Mouse (Mus musculus) heart, adult 9 months (tissue): ENCODE measurements around the gene Znrd1.
"Not testable (repeated sequence)": the region's sequence is repeated elsewhere in the genome, so short reads cannot be mapped to it uniquely, and the experiment has no call there.

Source experiments
- DNase-seq, 2 experiments: peaks; one replicate each; pipeline ENCODE4 v3.0.0; 2022; ENCODE audit warnings: low spot score in 2 of 2

Znrd1 gene

DNA sequence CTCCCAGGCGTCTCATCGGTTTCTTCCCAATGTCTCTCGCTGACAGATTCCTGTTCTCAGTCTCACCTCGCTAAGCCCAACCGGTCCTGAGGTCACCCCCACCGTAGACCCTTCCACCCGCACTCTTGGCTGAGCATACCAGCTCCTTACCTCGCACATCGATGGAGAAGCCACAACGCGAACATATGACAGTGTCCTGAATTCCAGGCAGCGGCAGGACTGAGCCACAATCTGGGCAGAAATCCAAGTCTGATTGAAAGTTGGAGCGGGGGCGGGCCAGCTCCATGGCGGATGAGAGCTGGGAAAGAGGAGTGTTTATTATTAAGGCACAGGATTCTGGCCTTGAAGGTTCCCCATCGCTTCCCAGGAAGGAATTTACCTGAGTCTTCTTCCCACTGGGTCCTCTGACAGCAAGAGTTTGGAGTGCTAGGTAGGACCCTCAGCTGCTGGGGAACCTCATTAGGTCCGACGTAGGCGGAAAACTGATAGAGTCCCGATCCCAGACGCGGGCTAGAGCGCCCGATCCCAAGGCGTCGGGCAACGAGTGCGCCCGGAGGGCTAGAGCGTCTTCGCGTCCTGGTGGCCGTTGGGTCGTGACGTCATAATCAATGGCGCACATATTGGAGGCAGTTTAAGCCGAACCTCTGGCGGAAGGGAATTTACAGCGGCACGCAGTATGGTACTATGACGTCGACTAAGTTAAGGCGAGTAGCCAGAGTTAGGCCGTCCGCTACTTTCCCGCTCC, at the start of gene Znrd1, which contains the start of gene Znrd1as:
Znrd1 (minus strand) TSS at position 561 of the 745 bp plus-strand sequence.
Znrd1as (plus strand) TSS at position 594 of the 745 bp plus-strand sequence.
- peak; percentile 96 for DNase-seq

DNA sequence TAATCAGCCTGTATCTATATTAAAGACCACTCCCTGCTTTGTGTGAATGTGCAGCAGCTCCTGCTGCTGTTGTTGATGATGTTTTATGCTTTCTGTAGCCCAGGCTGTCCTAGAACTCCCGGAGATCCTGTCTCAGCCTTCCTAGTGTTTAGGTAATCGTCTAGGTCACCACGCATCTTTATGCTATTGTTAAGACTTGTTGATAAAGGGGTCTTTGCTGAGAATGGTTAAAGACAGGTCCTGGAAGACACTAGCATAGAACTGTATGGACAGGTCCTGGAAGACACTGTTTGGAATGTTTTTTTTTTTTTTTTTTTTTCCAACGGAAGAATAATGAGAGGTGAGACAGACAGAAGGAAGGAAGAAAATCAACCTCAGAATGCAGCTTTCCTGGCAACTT, 45.0 kb upstream of the Znrd1 start:
- DNase-seq: no peak

DNA sequence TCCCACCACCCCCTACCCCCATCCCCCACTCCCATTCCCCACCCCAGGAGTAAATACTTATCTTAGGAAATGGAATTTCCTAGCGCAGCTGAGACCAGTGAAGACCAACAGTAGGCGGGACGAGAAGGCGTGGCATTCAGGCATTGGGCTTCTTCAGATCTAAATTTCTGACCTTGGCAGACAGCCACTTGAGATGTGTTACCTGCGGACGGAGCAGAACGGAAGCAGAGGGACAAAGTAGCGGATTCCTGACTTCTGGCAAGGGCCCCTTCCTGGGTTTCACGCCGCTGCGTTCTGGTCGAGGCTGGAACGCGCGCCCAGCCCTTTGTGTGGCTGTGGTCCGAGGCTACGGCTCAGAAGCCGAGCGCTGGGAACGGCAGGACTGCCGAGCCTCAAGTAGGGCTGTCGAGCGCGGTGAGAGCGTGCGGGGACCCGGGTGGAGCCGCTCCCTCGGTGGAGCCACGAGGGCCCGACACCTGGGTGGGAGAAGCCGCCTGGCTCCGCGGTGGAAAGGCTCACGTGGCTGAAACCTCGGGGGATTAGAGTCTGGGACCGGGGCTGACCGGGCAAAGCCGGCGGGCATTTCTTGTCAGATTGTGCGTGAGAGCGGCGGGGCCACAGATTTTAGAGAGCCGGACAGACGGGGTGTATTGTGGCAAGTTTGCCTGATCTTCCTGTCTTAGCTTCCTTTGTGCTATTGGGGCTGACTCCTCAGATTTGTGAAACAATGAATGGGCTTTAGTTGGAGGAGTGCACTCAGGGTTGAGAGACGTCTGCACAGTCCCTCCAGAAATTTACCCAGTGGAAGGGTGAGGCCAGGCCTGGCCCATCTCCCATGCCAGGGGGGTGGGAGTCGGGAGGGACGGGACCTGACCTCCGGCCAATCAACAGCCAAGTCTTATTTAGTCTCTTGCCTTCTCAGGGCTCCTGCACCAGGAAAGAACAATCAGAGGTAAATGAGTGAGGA, 44.3 kb upstream of the Znrd1 start:
- DNase-seq: peak; percentile 50 to 53

DNA sequence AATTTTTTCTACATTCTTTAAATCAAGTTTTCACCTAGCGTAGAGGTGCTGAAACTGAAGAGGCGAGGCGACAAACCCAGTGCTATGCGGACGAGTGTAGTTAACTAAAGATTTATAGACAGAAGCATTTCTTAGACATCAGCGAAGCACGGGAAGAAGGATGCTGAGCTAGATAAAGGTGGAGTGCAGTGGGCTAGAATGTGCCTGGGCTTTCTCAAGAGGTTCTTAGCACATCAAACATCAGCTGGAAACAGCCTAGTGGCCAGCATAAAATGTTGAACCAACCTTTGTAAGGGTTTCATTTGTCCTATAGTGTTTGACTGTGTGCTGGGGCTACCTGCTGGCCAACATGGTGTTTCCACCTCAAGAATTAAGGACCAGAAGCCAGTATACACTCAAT, 42.5 kb upstream of the Znrd1 start, which contains the start of gene Zfp57:
Zfp57 (plus strand) TSS at position 301 of the 400 bp plus-strand sequence.
- no peak for DNase-seq

DNA sequence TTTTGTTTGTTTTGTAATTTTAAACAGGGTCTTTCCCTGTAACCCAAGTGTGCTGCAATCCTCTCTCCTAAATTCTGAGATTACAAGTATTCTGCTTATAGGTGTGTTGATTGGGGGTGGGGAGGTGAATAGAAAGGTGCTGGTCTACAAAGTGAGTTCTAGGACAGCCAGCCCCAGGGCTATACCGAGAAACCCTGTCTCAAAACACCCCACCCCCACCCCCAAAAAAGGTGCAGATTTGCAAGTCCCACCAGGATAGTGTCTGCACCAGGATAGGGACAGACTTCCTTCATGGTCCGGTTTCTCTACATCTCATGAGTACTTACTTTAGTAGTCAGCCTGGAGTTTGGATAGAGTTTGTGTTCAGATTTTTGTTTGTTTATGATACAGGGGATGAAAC, 40.1 kb upstream of the Znrd1 start:
- no peak for DNase-seq

DNA sequence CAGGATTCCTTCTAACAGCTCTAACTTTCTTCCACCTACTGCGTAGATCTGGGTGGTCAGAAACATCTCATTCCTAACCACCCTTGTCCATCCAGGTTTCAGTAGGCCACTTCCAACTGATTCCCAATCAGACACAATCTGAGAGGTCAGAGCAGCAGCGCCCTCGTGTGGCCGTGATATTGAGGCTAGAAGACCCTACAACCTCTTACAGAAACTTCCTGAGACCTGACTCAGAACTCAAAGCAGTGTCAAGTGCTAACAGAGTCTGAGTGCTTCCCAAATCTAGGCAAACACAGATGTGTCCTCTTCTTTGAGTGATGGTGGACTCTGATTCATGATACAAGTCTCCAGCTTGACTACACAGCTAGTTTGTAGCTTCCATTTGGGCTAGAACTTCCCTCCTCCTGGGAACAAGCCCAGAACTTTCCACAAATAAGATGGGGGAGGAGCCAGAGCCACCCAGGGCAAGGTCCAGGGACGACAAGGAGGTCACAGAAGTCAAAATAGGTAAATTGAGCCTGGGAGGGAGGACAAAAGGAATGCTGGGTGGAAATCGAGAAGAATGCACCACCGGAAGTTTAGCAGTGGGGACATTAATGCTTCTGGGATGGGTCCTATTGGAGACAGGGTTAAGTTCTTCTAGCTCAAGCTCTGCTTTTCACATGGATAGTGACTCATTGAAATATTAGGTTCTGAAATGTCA, 38.8 kb upstream of the Znrd1 start:
- DNase-seq: peak; percentile 16 to 56

DNA sequence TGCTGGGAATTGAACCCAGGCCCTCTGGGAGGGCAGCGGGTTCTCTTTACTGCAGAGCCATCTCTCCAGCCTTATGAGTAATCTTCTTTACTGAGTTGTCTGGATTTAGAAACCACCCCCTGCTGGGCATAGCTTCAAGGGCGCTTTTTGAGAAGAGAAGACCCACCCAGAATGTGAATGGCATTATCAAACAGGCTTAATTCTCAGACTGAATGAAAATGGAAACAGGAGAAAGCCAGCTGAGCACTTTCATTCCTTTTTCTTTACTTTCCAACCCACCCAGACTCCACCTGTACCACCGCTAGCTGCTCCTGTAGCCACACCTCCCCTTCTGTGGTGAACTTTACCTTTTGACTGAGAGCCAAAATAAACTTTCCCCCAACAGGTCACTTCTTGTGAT, 37.1 kb upstream of the Znrd1 start:
- DNase-seq: no peak

DNA sequence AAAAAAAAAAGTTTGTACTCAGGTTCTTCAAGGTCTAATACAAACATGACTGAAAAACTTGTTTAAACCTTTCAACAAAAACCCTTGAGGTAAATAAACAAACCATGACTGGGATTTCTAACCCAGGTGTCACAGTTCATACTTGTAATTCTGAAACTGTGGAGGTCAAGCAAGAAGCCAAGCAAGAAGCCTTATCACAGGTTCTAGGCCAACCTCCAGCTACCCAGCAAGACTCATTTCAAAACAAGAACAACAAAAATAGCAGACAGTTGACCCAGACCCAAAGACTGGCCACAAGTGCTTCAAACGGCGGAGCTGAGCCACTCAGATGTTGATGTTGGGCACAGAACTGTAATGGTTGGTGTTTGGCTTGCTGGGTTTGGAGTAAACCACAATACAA, 36.2 kb upstream of the Znrd1 start:
- no peak for DNase-seq

DNA sequence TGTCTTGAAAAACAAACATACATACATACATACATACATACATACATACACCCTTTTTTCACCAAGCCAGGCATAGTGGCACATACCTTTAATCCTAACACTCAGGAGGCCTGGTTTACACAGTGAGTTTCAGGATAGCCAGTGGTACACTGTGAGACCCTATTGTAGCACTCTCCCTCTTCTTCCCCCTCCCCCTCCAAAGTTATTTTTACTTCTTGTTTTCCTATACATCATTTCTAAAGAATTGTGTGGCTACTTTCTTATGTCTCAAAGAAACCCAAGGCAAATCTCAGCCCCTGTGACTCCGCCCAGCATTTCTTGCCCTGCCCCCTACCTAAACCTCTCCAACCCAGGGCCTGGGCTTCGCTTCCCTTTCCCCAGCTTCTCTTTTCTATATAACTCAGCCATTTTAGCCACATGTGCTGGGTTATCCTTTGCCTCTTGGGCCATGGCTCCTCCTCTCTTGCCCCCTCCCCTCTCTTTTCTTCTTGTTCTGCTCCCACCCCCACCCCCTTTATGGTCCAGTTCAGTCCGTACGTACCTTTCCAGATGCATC, 35.5 kb upstream of the Znrd1 start:
- DNase-seq: no peak

DNA sequence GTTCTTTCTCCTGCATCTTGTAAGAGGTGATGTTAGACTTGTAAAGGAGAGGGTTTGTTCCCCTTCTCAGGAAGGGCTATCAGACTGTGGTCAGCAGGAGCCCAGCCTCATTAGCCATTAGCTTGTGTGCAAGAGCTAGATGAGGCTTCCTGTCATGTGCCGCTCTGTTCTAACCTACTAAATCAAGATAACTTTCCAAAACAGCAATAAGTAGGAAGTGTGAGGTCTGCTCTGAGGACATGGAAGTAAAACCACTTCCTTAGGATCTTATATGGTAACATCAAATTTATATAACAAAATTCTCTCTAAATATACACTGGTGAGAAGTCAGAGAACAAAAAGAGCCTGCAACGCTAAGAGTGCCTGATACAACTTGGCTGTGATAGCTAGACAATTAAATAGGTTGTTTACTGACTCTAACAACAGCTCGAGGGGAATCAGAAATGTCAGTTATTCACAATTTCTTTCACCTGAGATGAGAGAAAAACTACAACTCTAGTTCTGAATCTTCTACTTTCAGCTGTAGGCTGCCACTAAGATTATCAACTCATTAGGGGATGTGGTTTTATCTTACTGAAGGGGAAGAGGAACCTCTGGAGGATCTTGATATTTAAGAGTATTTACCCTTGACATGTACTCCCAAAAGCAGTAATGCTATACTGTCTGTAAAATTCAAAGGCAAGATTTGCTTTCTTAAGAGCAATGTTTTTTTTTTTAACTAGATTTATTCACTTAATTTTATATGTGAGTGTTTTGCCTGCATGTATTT, 34.2 kb upstream of the Znrd1 start:
- DNase-seq: no peak

DNA sequence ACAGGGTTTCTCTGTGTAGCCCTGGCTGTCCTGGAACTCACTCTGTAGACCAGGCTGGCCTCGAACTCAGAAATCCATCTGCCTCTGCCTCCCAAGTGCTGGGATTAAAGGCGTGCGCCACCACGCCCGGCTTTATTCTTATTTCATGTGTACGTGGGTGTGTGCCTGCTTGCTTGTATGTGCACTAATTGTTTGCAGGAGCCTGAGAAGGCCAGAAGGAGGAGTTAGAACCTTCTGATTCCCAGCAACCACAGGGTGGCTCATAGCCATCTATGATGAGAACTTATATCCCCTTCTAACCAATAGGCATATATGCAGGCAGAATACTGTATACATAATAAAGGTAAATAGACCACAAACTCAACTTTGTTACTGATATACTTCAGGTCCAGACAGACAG, 32.3 kb upstream of the Znrd1 start:
- DNase-seq: not testable (repeated sequence)

DNA sequence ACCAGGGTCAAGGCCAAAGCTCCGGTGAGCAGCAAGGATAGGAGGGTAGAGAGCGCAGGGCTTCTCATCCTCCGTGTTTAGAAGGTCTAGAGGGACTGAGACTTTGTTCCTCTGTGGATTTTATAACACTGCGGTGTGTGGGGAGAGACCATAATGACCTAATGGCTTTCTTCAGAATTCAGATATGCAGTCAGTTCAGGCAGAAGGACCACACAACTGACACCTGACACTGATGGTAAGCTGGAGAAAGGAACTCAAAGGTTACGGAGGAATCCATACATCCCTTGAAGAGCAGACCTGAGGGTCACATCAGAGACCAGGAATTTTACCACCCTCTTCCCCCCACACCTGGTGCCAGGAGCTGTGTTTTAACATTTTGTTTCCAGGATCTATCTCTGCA, 31.1 kb upstream of the Znrd1 start, which contains the start of gene H2-M5:
H2-M5 (minus strand) TSS at position 101 of the 400 bp plus-strand sequence.
- DNase-seq: no peak

DNA sequence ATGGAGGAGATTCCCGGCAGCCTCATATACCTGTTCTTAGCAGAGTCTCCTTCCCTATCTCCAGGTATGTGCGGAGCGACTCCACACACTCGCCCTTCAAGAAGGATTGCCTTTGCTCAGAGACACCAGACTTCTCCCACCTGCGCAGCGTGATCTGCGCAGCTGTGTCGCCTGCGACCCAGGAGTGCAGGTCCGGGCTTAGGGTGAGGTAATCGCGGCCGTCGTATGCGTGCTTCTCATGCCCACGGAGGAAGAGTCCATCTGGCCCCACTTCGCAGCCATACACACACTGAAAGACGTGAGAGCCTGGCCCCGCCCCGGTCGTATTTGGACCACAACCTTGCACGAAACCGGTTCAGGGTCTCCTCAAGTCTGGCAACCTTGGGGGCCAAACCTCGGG, 30.1 kb upstream of the Znrd1 start:
- no peak for DNase-seq

DNA sequence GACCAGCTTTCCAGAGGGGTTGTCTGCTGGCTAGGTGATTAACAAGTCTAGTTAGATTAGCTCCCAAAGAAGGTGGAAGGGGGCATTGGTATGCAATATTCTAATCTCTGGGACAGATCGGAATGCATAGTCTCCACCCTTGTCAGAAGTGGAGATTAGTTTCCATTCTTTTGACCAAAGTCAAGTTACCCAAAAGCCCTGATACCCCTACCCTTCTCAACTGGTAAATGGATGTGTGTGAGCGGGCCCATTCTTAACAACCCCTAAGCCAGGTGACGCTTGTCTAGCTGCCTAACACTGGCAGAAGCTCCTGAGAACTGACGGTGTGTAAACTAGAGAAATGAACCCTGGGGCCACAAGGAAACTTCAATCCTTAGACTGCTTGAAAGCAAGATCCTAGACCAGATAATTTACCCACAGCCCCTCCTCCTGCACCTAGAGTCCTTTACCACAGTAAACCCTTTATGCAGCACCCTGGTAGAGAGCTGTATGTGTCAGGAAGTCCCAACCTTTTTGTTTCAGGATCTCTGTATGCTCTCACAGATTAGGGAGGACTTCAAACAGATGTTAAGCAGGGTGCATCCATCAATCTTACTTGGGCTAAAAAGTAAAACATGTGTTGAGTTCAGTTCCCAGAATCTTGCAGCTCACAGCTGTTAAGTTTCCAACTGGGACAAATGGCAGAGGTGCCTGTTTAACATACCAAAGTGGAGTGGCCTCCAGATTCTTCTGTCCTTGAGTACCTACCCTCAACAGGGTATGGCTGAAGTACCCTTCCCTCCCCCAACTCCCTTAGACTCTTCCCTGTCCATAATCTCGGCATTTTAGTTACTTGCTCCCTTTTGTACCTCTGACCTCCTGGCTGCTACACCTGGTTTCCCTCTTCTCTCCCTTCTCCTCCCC, 24.1 kb upstream of the Znrd1 start:
- DNase-seq: no peak

DNA sequence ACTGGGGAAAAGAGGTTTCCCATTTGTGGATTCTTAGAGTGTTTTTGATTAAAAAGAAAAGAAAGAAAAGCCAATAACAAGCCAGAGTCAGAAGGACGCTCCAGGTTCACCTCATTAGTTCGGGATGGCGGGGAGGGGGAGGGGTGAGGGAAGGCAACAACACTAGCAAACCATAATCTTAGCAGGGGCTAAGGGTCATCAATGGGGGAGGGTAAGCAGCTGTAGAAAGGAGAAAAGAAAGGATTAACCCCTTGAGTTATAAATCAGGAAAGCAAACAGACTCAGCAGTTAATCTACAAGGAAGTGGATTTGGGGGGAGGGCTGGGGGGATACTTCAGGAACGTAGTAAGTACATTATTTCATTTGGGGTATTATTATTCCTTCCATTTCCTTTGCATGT, 23.5 kb upstream of the Znrd1 start:
- no peak for DNase-seq

DNA sequence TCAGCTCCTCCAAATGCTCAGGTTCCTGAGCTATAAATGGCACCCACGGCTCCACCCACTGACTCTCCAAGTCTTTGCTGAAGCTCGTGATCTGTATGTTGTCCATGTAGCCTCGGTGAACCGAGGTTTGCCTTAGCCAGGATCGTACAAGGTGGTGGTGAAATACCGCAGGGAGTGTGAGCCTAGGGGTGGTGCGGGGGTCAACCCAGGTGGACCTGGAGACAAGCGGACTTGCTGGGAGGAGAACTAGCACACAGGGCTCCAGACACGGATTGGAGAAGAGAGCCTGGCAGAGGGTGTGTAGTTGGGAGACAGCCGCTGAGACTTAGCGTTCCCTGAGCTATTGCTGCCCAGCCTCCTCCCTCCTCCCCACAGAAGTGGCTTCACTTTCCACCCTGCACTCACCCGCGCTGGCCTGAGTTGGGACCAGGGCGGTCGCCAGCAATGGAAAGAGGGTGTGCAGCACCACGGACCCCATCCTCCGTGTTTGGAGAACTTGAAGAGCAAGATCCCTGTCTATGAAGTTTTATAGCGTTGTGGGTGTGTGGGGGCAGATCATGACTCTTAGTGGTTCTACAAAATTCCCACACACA, 23.0 kb upstream of the Znrd1 start, which contains the start of gene 2410137M14Rik:
2410137M14Rik (minus strand) TSS at position 17 of the 593 bp plus-strand sequence.
- peak; percentile 15 to 37 for DNase-seq

DNA sequence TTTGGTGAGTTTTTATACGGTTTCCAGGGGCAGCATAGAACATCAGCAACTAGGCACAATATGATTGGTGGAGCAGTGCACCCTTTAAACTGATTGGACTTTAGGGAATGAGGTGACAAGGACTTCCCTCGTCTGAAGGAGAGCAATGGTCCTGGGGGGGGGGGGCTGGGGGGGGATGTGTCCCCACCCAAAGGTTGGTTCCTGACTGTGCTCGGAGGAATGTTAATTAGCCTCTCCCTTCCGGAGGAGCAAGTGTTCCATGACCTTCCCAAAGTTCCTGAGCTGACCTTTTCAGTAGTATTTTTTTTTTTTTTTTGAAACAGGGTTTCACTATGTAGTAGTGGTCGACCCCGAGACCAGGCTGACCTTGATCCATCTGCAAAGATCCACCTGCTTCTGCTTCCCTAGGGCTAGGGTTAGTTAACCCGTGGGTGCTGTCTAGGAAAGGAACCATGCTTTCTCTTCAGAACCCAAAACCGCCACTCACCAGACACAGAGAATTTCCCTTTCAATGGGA, 15.0 kb upstream of the Znrd1 start:
- DNase-seq: no peak

DNA sequence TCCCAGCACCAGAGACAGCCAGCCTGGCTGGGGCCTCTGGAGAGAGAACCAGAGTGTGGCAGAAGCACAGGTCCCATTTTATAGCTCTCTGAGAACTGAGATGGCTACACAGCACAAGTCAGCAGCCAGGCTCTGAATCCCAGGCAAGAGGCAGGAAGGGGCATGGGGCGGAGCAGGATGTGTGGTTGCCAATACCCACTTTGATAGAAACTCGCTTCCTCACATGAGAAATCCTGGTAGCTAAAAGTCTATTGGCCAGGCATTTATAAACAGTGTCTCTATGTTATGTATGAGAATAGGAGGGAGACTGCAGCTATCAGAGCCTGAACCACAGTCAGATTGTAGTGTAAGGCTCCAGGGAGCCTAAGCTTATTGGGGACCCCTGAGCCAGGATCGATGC, 14.4 kb upstream of the Znrd1 start:
- no peak for DNase-seq
